ENCODE assay signal across 20 mouse cellular contexts in the genomic region with DNA sequence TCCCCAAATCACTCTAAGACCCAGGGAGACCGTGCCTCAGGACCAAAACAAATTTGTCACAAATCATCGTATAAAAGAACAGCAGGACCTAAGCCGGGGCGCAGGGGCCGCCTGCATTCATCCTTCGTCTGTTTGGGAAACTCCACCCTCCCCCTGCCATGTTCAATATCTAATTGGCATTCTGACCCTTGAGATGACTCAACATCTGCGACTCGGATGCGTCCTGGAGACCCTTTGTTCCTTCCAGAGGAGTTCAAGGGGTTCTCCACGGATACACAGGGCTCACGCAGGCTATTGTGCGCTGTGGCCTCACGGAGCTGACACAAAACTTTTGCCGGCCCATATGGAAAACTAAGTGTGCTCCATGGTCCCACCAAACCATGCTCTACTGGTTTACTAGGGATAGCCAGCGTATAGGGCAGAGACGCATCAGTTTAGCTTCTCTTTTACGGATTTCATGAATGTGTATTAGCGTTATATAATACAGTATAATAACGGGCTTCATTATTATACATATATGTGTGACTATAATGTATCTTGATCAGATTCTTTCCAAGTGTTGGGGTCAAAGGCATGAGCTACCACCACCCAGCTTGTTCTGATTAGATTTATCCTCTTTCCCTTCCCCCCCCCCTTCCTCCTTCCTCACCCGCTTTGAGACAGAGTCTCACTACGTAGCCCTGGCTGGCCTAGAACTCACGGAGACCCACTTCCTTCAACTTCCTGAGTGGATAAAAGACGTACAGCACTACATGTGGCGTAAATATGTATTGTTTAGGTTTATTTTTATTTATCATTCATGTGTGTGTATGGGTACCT.
DNase-seq lines count a peak whose midpoint lies in the region; ATAC-seq and TF ChIP-seq lines count a peak whose summit lies in the region.
"Had no signal": no experiment of that assay in that cellular context is flagged by ENCODE, and none has a peak within 500 bp of the region (broad histone marks: within the 10 kb centered on the region; RNA-seq: fewer than 3 reads in every experiment).

No protein-coding gene starts in this region.

- H3K4me3 ChIP-seq in forebrain, embryonic 11.5 days (ENCODE audit: low read depth, low read length) = no peak overlapping the region
- no peak overlapping the region for H3K4me3 ChIP-seq in forebrain, postnatal 0 days (ENCODE audit: low read depth, low read length)
- H3K4me3 ChIP-seq in limb, embryonic 11.5 days (ENCODE audit: low read depth, low read length) = no peak overlapping the region
- no peak overlapping the region for H3K4me3 ChIP-seq in neural tube, embryonic 11.5 days (ENCODE audit: low read depth, low read length)
- H3K4me3 ChIP-seq: heart, adult 2 months; liver, embryonic 12.5 days; lung, embryonic 15.5 days; myocyte; stomach, embryonic 15.5 days had no signal

- no peak for TF ChIP-seq CTCF in forebrain, postnatal 0 days (IDR thresholded peaks at IDR 0.05; ENCODE audit: low read depth)

- peak; percentile 65 for DNase-seq in forebrain, embryonic 11.5 days (ENCODE audit: low spot score)
- no peak for DNase-seq in forebrain, postnatal 0 days
- DNase-seq in embryo, embryonic 11 days = peak; percentile 84
- peak; percentile 52 for DNase-seq in limb, embryonic 11.5 days (ENCODE audit: low spot score)
- peak; percentile 70 for DNase-seq in neural tube, embryonic 11.5 days (ENCODE audit: low spot score)
- no peak for DNase-seq in ovary, postnatal 14 days (ENCODE audit: low spot score)
- no peak for DNase-seq in heart, adult 9 months (ENCODE audit: low spot score in 2 of 2)
- DNase-seq in layer of hippocampus, adult 9-10 months (ENCODE audit: low spot score) = no peak
- DNase-seq: adrenal gland, postnatal 36 days; cerebellum, adult 9-11 months; gastrocnemius, postnatal 10 days; heart, adult 2 months; heart, postnatal 10 days; thymus, postnatal 14 days had no signal

- H3K36me3 ChIP-seq in forebrain, embryonic 11.5 days (ENCODE audit: control insufficient read depth, insufficient read depth, low read length) = no peaks in the 10 kb centered on the region
- H3K36me3 ChIP-seq in forebrain, postnatal 0 days (ENCODE audit: insufficient read depth) = no peaks in the 10 kb centered on the region
- no peaks in the 10 kb centered on the region for H3K36me3 ChIP-seq in limb, embryonic 11.5 days (ENCODE audit: control insufficient read depth, insufficient read depth, low read length)
- no peaks in the 10 kb centered on the region for H3K36me3 ChIP-seq in neural tube, embryonic 11.5 days (ENCODE audit: control insufficient read depth, insufficient read depth, low read length)
- H3K36me3 ChIP-seq: liver, embryonic 12.5 days; lung, embryonic 15.5 days; stomach, embryonic 15.5 days had no signal

- peak overlapping the region; percentile 27; the same call in 1 of the 2 replicates for H3K27ac ChIP-seq in forebrain, embryonic 11.5 days (ENCODE audit: low read depth, low read length)
- no peak overlapping the region for H3K27ac ChIP-seq in forebrain, postnatal 0 days (ENCODE audit: low read depth, low read length)
- H3K27ac ChIP-seq in limb, embryonic 11.5 days (replicated peaks; ENCODE audit: low read depth, low read length) = no peak overlapping the region
- peak overlapping the region; percentile 67 for H3K27ac ChIP-seq in neural tube, embryonic 11.5 days (ENCODE audit: low read depth, low read length)
- H3K27ac ChIP-seq: heart, adult 2 months; liver, embryonic 12.5 days; lung, embryonic 15.5 days; stomach, embryonic 15.5 days had no signal

- ATAC-seq in forebrain, embryonic 11.5 days (replicated peaks; ENCODE audit: low FRiP score) = peak; percentile 66
- no peak for ATAC-seq in forebrain, postnatal 0 days
- ATAC-seq in limb, embryonic 11.5 days (ENCODE audit: insufficient number of reproducible peaks, low FRiP score, low TSS enrichment, low read depth) = no peak
- peak; percentile 86 for ATAC-seq in neural tube, embryonic 11.5 days (ENCODE audit: insufficient read depth, low FRiP score, low TSS enrichment)
- ATAC-seq: activated CD4-positive, CD25-positive, alpha-beta regulatory T cell, adult 4 months; inflammation-experienced regulatory T-cells, adult 6 months; liver, embryonic 12.5 days had no signal

- no peak overlapping the region for H3K4me2 ChIP-seq in forebrain, embryonic 11.5 days (ENCODE audit: low read depth, low read length, severe bottlenecking)
- H3K4me2 ChIP-seq in forebrain, postnatal 0 days (ENCODE audit: low read depth) = no peak overlapping the region
- H3K4me2 ChIP-seq in limb, embryonic 11.5 days (ENCODE audit: low read depth, severe bottlenecking) = no peak overlapping the region
- no peak overlapping the region for H3K4me2 ChIP-seq in neural tube, embryonic 11.5 days (ENCODE audit: low read depth)
- H3K4me2 ChIP-seq: liver, embryonic 12.5 days; lung, embryonic 15.5 days; stomach, embryonic 15.5 days had no signal

- no peaks in the 10 kb centered on the region for H3K9me3 ChIP-seq in forebrain, embryonic 11.5 days (ENCODE audit: control insufficient read depth, low read length)
- H3K9me3 ChIP-seq in forebrain, postnatal 0 days (ENCODE audit: low read length) = no peaks in the 10 kb centered on the region
- H3K9me3 ChIP-seq in limb, embryonic 11.5 days (ENCODE audit: control insufficient read depth, low read length) = no peaks in the 10 kb centered on the region
- no peaks in the 10 kb centered on the region for H3K9me3 ChIP-seq in neural tube, embryonic 11.5 days (ENCODE audit: control insufficient read depth, low read length)
- H3K9me3 ChIP-seq: liver, embryonic 12.5 days; lung, embryonic 15.5 days; stomach, embryonic 15.5 days had no signal

- H3K4me1 ChIP-seq in forebrain, embryonic 11.5 days (replicated peaks; ENCODE audit: control insufficient read depth, insufficient read depth, low read length) = peaks cover 6% of the 10 kb centered on the region; the same call in 1 of the 2 replicates
- no peaks in the 10 kb centered on the region for H3K4me1 ChIP-seq in forebrain, postnatal 0 days (ENCODE audit: insufficient read depth)
- peaks cover 8% of the 10 kb centered on the region for H3K4me1 ChIP-seq in limb, embryonic 11.5 days (ENCODE audit: control insufficient read depth, insufficient read depth, low read length)
- peaks cover 11% of the 10 kb centered on the region for H3K4me1 ChIP-seq in neural tube, embryonic 11.5 days (ENCODE audit: control insufficient read depth, insufficient read depth, low read length)
- H3K4me1 ChIP-seq: liver, embryonic 12.5 days; lung, embryonic 15.5 days; stomach, embryonic 15.5 days had no signal

- WGBS in forebrain, embryonic 11.5 days = 31% methylated on average over 24 of the region's 24 CpGs
- 41% methylated on average over 24 of the region's 24 CpGs for WGBS in forebrain, postnatal 0 days
- 42% methylated on average over 24 of the region's 24 CpGs for WGBS in limb, embryonic 11.5 days
- WGBS in neural tube, embryonic 11.5 days = 33% methylated on average over 24 of the region's 24 CpGs

- H3K27me3 ChIP-seq in forebrain, embryonic 11.5 days (ENCODE audit: control insufficient read depth, insufficient read depth, low read length) = no peaks in the 10 kb centered on the region; the same call in 1 of the 2 replicates
- H3K27me3 ChIP-seq in forebrain, postnatal 0 days (ENCODE audit: insufficient read depth, low read length) = no peaks in the 10 kb centered on the region
- H3K27me3 ChIP-seq in limb, embryonic 11.5 days (ENCODE audit: control insufficient read depth, insufficient read depth, low read length) = no peaks in the 10 kb centered on the region
- H3K27me3 ChIP-seq in neural tube, embryonic 11.5 days (ENCODE audit: control insufficient read depth, insufficient read depth, low read length) = 0 out of 2 replicates have a peak, but pooled peaks cover 2% of the 10 kb centered on the region
- H3K27me3 ChIP-seq: liver, embryonic 12.5 days; lung, embryonic 15.5 days; stomach, embryonic 15.5 days had no signal

- H3K9ac ChIP-seq in forebrain, embryonic 11.5 days (ENCODE audit: low read length) = no peak overlapping the region
- no peak overlapping the region for H3K9ac ChIP-seq in forebrain, postnatal 0 days
- H3K9ac ChIP-seq in limb, embryonic 11.5 days (ENCODE audit: low read length) = no peak overlapping the region
- no peak overlapping the region for H3K9ac ChIP-seq in neural tube, embryonic 11.5 days (ENCODE audit: low read length)
- H3K9ac ChIP-seq: liver, embryonic 12.5 days; lung, embryonic 15.5 days; stomach, embryonic 15.5 days had no signal

Comparison
In these comparisons a context has a peak if more than half of its experiments do, and no peak if none do; other contexts are left out.
1. ATAC-seq: peak in forebrain, embryonic 11.5 days (single experiment) and neural tube, embryonic 11.5 days (single experiment); none in forebrain, postnatal 0 days (single experiment) and limb, embryonic 11.5 days (single experiment).
2. DNase-seq: peak in forebrain, embryonic 11.5 days (single experiment), embryo, embryonic 11 days (single experiment), limb, embryonic 11.5 days (single experiment) and neural tube, embryonic 11.5 days (single experiment); none in forebrain, postnatal 0 days (single experiment), ovary, postnatal 14 days (single experiment), heart, adult 9 months (0 of 2) and layer of hippocampus, adult 9-10 months (single experiment).
3. H3K27ac ChIP-seq: peak in forebrain, embryonic 11.5 days (single experiment) and neural tube, embryonic 11.5 days (single experiment); none in forebrain, postnatal 0 days (single experiment) and limb, embryonic 11.5 days (single experiment).